Mouse (Mus musculus) adrenal gland, postnatal 25 days (tissue): ENCODE measurements at regions not wholly inside any gene's neighbourhood (a gene's known extent, or its start where the extent isn't known, plus 50 kb on each side); places are given as distances from the start of the nearest gene placed in this dataset.
"Not testable (repeated sequence)": the region's sequence is repeated elsewhere in the genome, so short reads cannot be mapped to it uniquely, and the experiment has no call there.

ENCODE experiments used
- DNase-seq: peaks from one replicate; pipeline ENCODE4 v3.0.0; 2021; ENCODE audit warnings: mixed read lengths

DNA sequence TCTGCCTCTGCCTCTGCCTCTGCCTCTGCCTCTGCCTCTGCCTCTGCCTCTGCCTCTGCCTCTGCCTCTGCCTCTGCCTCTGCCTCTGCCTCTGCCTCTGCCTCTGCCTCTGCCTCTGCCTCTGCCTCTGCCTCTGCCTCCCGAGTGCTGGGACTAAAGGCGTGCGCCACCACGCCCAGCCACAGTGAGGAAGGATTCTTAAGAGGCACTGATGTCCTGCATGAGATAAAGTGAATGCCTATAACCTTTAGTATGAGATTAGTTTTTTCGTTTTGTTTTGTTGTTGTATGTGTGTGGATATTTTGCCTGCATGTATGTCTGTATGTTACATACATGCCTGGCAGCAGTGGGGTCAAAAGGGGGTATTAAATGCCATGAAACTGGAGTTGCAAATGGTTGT, 63.2 kb downstream of the Hlx start:
- DNase-seq = not testable (repeated sequence)

DNA sequence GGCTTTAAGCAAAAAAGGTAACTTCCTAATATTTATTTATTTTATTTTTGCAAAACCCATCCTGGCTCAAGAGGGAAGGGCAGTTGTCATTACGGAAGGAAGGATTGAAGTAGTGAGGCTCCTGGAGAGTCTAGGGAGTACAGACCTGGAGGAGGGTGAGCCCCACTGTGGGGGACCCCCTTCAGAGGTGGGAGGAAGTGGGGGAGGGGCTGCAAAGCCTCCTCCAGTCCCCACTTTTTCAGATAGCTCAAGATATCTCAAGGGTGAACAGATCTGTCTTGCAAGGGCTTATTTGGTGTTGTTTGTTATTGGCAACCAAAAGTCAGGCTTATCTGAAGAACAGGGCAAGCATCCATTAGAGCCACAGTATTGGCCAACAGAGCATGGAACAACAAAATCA, 64.0 kb downstream of the Hlx start:
- DNase-seq = no peak

DNA sequence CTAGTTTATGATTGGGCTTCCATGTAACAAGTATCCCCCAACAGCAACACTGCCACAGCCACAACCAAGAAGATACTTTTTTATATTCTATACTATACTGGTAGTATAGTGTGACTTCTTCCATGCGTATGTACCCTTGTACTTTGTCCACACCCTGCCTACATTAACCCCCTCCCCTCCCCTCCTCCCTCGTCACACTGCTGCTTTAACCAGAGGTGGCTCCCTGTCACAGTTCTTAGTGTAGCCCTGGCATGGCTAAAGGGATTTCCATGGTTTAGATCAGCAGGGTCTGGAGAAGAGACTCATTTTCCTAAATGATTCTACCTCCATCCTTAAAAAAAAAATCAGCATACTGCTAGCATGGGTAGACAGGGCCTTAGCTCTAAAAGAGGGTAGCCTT, 64.4 kb downstream of the Hlx start:
- DNase-seq = no peak

- DNase-seq = no peak
Measured at GRCm38 (mm10) chr1:184665243-184665642, 67.2 kb downstream of the Hlx start.

DNA sequence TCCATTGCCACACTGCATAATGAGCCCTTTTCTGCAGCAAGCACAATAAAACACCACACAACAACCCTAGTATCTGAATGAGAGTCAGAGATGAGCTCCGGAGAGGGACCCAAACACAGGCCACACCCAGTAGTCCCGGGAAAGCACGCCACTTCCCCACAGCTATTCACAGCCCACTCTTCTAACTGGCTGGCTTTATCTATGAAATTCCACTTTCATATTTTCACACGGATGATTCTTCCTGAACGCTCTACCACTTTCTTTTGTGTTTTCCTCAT, 68.4 kb downstream of the Hlx start:
- no peak for DNase-seq

- no peak for DNase-seq
Measured at GRCm38 (mm10) chr1:184663300-184664097, 68.9 kb downstream of the Hlx start.

- DNase-seq = no peak
Measured at GRCm38 (mm10) chr1:184650541-184651105, 81.8 kb downstream of the Hlx start.

- DNase-seq = no peak
Measured at GRCm38 (mm10) chr1:184647920-184648540, 84.4 kb downstream of the Hlx start.

DNA sequence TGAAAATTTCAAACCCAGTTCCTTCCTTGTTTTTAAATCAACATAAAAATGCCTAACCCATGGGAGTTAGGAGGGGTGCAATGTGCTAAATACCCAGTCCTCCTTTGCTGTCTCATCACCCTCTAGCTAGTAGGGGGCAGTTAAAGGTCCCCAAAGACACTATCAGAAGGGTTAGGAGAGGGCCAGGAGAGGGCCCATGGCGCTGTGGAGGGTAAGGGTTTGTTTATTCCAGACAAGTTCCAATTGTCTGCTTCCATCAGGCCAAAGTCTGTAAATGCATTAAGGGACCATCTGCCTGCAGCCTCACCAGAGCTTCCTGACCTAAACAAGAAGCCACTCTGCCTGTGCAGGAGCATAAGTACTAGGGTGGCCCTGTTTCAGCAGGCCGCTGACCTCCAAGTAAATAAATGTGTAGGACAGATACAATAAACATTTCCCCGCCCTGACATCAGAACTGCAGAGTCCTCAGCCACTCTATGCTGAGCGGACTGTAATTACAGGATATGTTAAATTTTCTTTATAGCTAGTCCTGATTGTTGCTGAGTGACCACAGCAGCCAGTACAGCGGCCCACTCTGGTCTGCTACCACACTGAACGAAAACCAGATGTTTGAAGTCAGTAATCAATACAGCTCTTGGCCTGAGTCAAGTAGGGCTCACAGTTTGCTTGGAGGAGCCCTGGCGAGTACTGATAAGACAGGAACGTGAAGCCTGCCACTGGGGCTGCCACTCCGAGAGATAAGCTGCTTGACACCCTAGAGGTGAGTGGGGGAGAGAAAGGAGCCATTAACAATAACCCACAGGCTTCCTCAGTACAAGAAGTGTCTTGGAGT, 87.4 kb downstream of the Hlx start:
- DNase-seq = no peak

DNA sequence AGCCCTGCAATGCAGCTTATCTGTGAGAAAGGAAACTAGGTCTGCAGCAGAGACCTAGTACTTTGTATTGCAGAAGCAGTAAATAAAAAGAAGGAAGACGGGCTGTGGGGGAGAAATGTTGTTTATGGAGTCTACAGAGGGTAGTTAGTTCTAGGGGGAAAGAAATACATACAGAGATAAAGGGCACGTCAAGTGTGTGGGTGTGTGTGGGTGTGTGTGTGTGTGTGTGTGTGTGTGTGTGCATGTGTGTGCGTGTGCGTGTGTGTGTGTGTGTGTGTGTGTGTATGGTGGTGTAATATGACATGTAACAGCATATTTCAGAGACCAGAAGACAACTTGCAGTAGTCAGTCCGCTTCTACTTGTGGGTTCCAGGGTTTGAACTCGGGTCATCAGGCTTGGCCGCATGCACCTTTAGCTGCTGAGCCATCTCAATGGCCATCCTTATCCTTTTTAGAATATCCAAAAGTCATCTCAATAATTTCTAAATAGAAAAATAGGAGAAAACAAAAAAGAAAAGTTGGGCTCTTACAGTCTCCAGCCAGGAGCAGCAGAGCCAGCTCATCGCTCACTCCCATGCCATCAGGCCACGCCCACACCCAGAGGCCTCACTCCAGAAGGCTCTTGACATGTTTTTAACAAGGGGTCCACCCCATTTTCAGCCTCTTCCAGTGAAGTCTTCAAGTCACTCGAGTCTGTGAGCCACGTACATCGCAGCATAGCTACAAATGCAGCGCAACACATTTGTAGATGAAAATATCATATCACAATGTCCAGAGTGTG, 101.5 kb downstream of the Hlx start:
- DNase-seq = no peak

GRCm38 (mm10) chr1:184629194-184629593, 103.2 kb downstream of the Hlx start:
- peak; percentile 2 for DNase-seq

DNA sequence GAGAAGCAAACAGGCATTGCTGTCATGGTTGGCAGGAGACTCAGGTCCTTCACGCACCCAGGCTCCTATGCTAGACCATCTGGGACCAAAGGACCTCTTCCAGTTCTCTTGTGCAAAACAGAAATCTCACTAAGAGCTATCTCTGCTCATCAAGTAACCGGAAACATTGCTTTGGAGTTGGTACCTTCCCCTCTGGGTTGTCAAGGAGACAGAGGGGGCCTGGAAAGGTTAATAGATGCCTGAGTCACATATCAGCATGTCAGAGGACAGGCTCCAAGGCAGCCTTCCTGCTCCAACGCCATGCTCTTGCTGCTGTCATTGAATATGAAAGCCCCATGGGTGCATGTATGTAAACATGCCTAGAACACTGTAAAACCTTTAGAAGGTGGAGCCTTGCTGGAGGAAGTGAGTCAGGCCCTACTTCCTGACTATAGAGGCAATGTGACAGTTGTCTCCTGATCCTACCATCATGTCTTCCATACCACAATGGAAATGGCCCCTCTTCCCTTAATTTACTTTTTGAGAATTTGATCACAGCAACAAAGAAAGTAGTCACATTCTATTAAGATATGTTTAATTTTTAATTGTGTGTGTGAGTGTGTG, 103.8 kb downstream of the Hlx start:
- DNase-seq = no peak

DNA sequence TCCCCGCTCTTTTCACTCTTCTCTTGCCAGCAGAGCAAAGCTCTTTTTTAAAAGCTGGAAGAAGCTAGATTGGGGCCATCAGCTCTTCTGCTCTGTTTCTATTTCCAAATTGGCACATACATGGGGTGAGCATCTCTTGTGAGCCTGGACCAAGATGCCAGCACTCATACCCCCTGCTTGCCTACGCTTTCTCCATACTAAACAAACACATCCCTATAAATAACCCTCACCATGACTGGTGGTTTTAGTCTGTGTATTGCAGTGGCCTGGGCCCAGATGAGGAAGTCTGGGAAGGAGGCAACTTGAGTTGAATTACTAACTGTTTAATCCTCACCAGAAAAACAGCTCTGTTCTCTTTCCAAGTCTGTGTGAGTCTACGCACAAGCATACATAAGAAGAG, 110.0 kb downstream of the Hlx start:
- no peak for DNase-seq

- DNase-seq = peak; percentile 4
Measured at GRCm38 (mm10) chr1:184621950-184622349, 110.5 kb downstream of the Hlx start.

- no peak for DNase-seq
Measured at GRCm38 (mm10) chr1:184617853-184618454, 114.5 kb downstream of the Hlx start.

DNA sequence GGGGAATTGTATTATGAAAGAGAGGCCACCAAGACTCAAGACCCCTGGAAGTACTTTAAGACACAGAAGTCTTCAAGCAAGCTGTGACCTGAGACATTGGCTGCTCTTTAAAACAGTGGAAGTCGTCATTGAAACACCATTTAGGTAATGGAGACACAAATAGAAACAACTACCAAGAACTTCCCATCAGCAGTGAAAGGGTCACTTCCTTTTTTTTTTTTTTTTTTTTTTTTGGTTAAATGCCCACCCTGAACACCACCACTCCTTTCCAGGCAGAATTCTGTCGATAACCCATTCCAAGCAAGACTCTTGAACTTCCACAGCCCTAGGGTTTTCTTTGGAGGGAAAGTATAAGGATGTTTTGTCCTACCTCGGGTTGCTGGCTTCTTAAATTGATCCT, 116.4 kb downstream of the Hlx start:
- DNase-seq = no peak

- DNase-seq = no peak
Measured at GRCm38 (mm10) chr1:184614699-184615415, 117.6 kb downstream of the Hlx start.

- no peak for DNase-seq
Measured at GRCm38 (mm10) chr1:184612880-184613279, 119.5 kb downstream of the Hlx start.

- no peak for DNase-seq
Measured at GRCm38 (mm10) chr1:184608938-184609337, 123.5 kb downstream of the Hlx start.

GRCm38 (mm10) chr1:184608338-184608737, 124.1 kb downstream of the Hlx start:
- no peak for DNase-seq

- no peak for DNase-seq
Measured at GRCm38 (mm10) chr1:184606541-184606940, 125.9 kb downstream of the Hlx start.
